Mouse (Mus musculus) testis, adult 2 months (tissue): ENCODE measurements around the gene Ndfip2. TPM values are rescaled to one million over a fixed set of nuclear protein-coding genes. Genes with fewer than 3 reads are reported as not detected.

Experiments used
- H3K27ac ChIP-seq: fragments of 200-500 bp; 2 replicates; pipeline ENCODE4 v1.5.1; 2012; ENCODE audit warnings: low read depth, low read length; ENCODE audit not compliant: control insufficient read depth, insufficient read depth
- H3K27me3 ChIP-seq: fragments of 200-500 bp; 2 replicates; pipeline ENCODE4 v1.6.1; 2012; ENCODE audit warnings: mild to moderate bottlenecking, low read length, moderate library complexity; ENCODE audit not compliant: control insufficient read depth, insufficient read depth
- H3K36me3 ChIP-seq: fragments of 200-500 bp; 2 replicates; pipeline ENCODE4 v1.6.1; 2012; ENCODE audit warnings: mild to moderate bottlenecking, low read length; ENCODE audit not compliant: control insufficient read depth, insufficient read depth
- H3K4me1 ChIP-seq: fragments of 200-500 bp; 2 replicates; pipeline ENCODE4 v1.6.1; 2012; ENCODE audit warnings: low read length; ENCODE audit not compliant: control insufficient read depth, insufficient read depth
- H3K4me3 ChIP-seq: fragments of 200-500 bp; 2 replicates; pipeline ENCODE4 v1.5.1; 2012; ENCODE audit warnings: low read depth, mild to moderate bottlenecking, low read length, moderate library complexity, mixed read lengths; ENCODE audit not compliant: control insufficient read depth
- CTCF ChIP-seq: fragments of 200-500 bp; IDR thresholded peaks from 2 replicates; pipeline ENCODE4 v1.5.1; 2012; ENCODE audit warnings: low read depth, mild to moderate bottlenecking, inconsistent platforms, low read length, moderate library complexity; ENCODE audit not compliant: control insufficient read depth, insufficient read depth, insufficient replicate concordance
- POLR2A ChIP-seq: fragments of 200-500 bp; IDR thresholded peaks from 2 replicates; pipeline ENCODE4 v1.6.1; 2012; ENCODE audit warnings: low read depth, mild to moderate bottlenecking, inconsistent platforms, low read length, moderate library complexity; ENCODE audit not compliant: control insufficient read depth
- polyA plus RNA-seq: library from polyadenylated mRNA; depleted of rRNA; stranded (reverse); fragments of >200 nt; gene quantifications from 2 replicates; pipeline ENCODE4 v1.2.3, GENCODE M21; 2012

Ndfip2 gene
- polyA plus RNA-seq, 1 experiment, result 81.6 TPM

GRCm38 (mm10) chr14:105300551-105300950 lies 42.2 kb downstream of the Ndfip2 start:
- no peak overlapping the region for H3K4me3 ChIP-seq
- H3K4me1 ChIP-seq, result no peaks in the 10 kb centered on the region
- no peaks in the 10 kb centered on the region for H3K27me3 ChIP-seq
- H3K36me3 ChIP-seq, result peaks cover 1% of the 10 kb centered on the region
- no peak overlapping the region for H3K27ac ChIP-seq
- TF ChIP-seq POLR2A (no peak), CTCF (no peak)

- Histone ChIP-seq H3K4me1 (no peaks in the 10 kb centered on the region), H3K4me3 (no peak overlapping the region), H3K27ac (no peak overlapping the region), H3K36me3 (no peaks in the 10 kb centered on the region; the same call in 1 of the 2 replicates), H3K27me3 (no peaks in the 10 kb centered on the region)
- no peak for TF ChIP-seq POLR2A
- TF ChIP-seq CTCF, result no peak
Observed at GRCm38 (mm10) chr14:105302708-105303107, 44.3 kb downstream of the Ndfip2 start.

- TF ChIP-seq POLR2A (no peak), CTCF (no peak)
- no peak overlapping the region for H3K27ac ChIP-seq
- H3K27me3 ChIP-seq, result no peaks in the 10 kb centered on the region
- H3K36me3 ChIP-seq, result no peaks in the 10 kb centered on the region; the same call in 1 of the 2 replicates
- H3K4me1 ChIP-seq, result no peaks in the 10 kb centered on the region
- no peak overlapping the region for H3K4me3 ChIP-seq
Observed at GRCm38 (mm10) chr14:105307716-105308115, 49.3 kb downstream of the Ndfip2 start.

- Histone ChIP-seq H3K4me1 (no peaks in the 10 kb centered on the region), H3K27me3 (no peaks in the 10 kb centered on the region), H3K36me3 (no peaks in the 10 kb centered on the region), H3K27ac (no peak overlapping the region), H3K4me3 (no peak overlapping the region)
- TF ChIP-seq CTCF (no peak), POLR2A (no peak)
Observed at GRCm38 (mm10) chr14:105312366-105312765, 54.0 kb downstream of the Ndfip2 start.

GRCm38 (mm10) chr14:105312944-105313343 lies 54.6 kb downstream of the Ndfip2 start:
- Histone ChIP-seq H3K36me3 (no peaks in the 10 kb centered on the region), H3K27ac (no peak overlapping the region), H3K4me3 (no peak overlapping the region), H3K4me1 (no peaks in the 10 kb centered on the region), H3K27me3 (no peaks in the 10 kb centered on the region)
- TF ChIP-seq POLR2A (no peak), CTCF (no peak)

- no peak for TF ChIP-seq CTCF
- no peak for TF ChIP-seq POLR2A
- H3K4me1 ChIP-seq, result no peaks in the 10 kb centered on the region
- H3K27ac ChIP-seq, result no peak overlapping the region
Observed at GRCm38 (mm10) chr14:105313877-105314276, 55.5 kb downstream of the Ndfip2 start.

GRCm38 (mm10) chr14:105321712-105322111 lies 63.3 kb downstream of the Ndfip2 start:
- no peak overlapping the region for H3K4me3 ChIP-seq
- no peaks in the 10 kb centered on the region for H3K27me3 ChIP-seq
- H3K4me1 ChIP-seq, result peaks cover 4% of the 10 kb centered on the region; the same call in 1 of the 2 replicates
- H3K36me3 ChIP-seq, result no peaks in the 10 kb centered on the region
- TF ChIP-seq CTCF (no peak), POLR2A (no peak)
- no peak overlapping the region for H3K27ac ChIP-seq

More at GRCm38 (mm10) chr14:105313877-105314276, 55.5 kb downstream of the Ndfip2 start:
- no peaks in the 10 kb centered on the region for H3K27me3 ChIP-seq
- H3K4me3 ChIP-seq, result no peak overlapping the region
- H3K36me3 ChIP-seq, result no peaks in the 10 kb centered on the region

GRCm38 (mm10) chr14:105322829-105323228 lies 64.5 kb downstream of the Ndfip2 start:
- no peaks in the 10 kb centered on the region for H3K36me3 ChIP-seq
- no peaks in the 10 kb centered on the region for H3K27me3 ChIP-seq
- no peak overlapping the region for H3K4me3 ChIP-seq
- H3K27ac ChIP-seq, result no peak overlapping the region
- H3K4me1 ChIP-seq, result peaks cover 4% of the 10 kb centered on the region; the same call in 1 of the 2 replicates
- TF ChIP-seq POLR2A (no peak), CTCF (no peak)
